Mouse (Mus musculus): ENCODE results near the gene Map2k4. TPM values are rescaled to one million over a fixed set of nuclear protein-coding genes. Genes with fewer than 3 reads are reported as not detected.

The Map2k4 gene
- polyA plus RNA-seq (2012; ENCODE audit: insufficient read depth, low replicate concordance) = 0.86 and 7.0 TPM in 2 replicates

DNA sequence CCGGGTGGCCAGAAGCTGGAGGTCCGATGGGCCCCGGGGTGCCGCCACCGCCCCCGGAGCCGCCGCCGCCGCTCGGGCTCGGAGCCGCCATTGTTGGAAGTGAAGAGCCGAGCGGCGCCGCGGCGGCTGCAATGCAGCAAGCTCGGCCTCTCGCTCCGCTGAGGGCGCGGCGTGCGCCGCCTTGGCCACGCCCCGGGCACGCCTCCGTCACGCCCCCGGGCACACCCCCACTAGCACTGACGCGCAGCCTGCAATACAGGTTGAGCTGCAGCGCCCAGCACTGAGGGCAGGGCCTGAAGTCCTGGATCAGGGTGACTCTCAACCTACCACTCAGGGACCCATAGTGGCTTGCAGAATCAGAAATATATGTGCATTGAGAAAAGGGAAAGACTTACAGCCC lies at the start of gene Map2k4:
TSS of gene Map2k4 (minus strand) at position 144 of the 400 bp plus-strand sequence.
- Histone ChIP-seq H3K4me1 (peaks cover 50% of the 10 kb centered on the region), H3K4me3 (replicated peaks) (peak within 1 kb of the TSS; percentile 94), H3K36me3 (replicated peaks; ENCODE audit: low read length) (peaks cover 5% of the 10 kb centered on the region), H3K27me3 (replicated peaks) (no peaks in the 10 kb centered on the region), H3K9me3 (no peaks in the 10 kb centered on the region)
- TF ChIP-seq GATA1 (IDR thresholded peaks at IDR 0.05; ENCODE audit: borderline replicate concordance, low read length) (no peak), FLI1 (IDR thresholded peaks at IDR 0.05; ENCODE audit: low read length) (no peak)

DNA sequence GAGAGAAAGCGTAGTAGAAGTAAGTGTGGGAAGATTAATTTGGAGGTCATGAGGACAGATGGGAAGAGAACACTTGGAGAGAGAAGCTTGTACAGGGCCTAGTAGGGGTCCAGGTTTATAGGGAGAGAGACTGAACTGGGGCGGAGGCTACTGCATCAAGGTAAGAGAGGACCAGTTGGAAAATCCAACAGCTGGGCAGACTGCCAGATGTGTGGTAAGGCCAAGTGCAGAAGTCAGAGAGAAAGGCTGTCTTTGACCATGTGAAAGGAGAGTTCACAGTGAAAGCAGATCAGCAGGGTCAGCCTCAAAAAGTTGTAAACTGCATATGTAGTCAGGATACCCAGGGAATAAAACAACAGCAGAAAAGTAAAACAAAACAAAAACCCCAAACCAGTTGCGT lies 36.5 kb upstream of the Map2k4 start:
- no peaks in the 10 kb centered on the region for H3K27me3 ChIP-seq (replicated peaks)
- H3K4me3 ChIP-seq (replicated peaks) = no peak overlapping the region
- TF ChIP-seq GATA1 (IDR thresholded peaks at IDR 0.05; ENCODE audit: borderline replicate concordance, low read length) = no peak
- TF ChIP-seq FLI1 (IDR thresholded peaks at IDR 0.05; ENCODE audit: low read length) = no peak
- 0 out of 2 replicates have a peak, but pooled peaks cover 3% of the 10 kb centered on the region for H3K4me1 ChIP-seq
- peaks cover 96% of the 10 kb centered on the region for H3K36me3 ChIP-seq (replicated peaks; ENCODE audit: low read length)
- H3K9me3 ChIP-seq = no peaks in the 10 kb centered on the region

DNA sequence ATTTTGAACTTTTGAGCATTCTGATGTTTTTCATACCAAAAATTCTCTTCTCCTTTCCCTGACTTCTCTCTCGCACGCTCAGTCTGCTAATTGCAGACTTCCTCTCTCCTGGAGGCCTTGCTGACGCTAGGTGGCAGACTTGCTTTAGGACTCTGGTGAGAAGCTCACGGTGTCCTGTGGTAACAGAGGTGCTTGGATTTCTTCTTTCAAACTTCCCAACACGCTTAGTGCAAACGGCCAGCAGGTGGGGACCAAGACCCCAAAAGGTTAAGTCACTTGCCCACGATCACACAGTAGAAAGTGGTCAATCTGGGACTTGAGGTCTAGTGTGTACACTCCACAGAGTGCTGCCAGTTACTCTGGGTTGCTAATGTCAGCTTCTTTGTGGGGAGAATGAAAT lies 32.8 kb upstream of the Map2k4 start:
- H3K9me3 ChIP-seq = no peaks in the 10 kb centered on the region
- TF ChIP-seq FLI1 (IDR thresholded peaks at IDR 0.05; ENCODE audit: low read length) (no peak), GATA1 (IDR thresholded peaks at IDR 0.05; ENCODE audit: borderline replicate concordance, low read length) (no peak)
- H3K27me3 ChIP-seq (replicated peaks) = no peaks in the 10 kb centered on the region
- H3K36me3 ChIP-seq (replicated peaks; ENCODE audit: low read length) = peaks cover 95% of the 10 kb centered on the region
- H3K4me3 ChIP-seq (replicated peaks) = no peak overlapping the region
- H3K4me1 ChIP-seq = peaks cover 12% of the 10 kb centered on the region

DNA sequence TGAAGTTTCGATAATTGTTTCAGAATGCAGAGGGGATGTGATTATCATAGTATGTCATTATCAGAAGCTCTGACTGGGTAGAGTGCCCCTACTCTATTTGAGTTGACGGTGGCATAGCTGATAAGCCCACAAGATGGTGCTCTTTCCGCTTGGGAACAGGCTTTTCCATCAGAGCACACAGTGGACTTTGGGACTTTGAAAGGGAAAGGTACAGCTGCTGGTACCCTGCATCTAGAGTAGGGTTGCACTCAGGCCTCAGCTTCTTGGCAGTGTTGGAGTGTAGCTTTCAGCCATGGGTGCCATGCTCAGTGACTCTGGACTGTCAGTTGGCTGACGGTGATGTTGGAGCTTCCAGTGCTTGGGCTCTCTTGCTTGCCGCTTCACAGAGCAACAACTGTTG lies 32.2 kb upstream of the Map2k4 start:
- TF ChIP-seq FLI1 (IDR thresholded peaks at IDR 0.05; ENCODE audit: low read length) = no peak
- no peak for TF ChIP-seq GATA1 (IDR thresholded peaks at IDR 0.05; ENCODE audit: borderline replicate concordance, low read length)
- Histone ChIP-seq H3K27me3 (replicated peaks) (no peaks in the 10 kb centered on the region), H3K36me3 (replicated peaks; ENCODE audit: low read length) (peaks cover 96% of the 10 kb centered on the region), H3K9me3 (no peaks in the 10 kb centered on the region), H3K4me3 (replicated peaks) (no peak overlapping the region), H3K4me1 (peaks cover 12% of the 10 kb centered on the region)

DNA sequence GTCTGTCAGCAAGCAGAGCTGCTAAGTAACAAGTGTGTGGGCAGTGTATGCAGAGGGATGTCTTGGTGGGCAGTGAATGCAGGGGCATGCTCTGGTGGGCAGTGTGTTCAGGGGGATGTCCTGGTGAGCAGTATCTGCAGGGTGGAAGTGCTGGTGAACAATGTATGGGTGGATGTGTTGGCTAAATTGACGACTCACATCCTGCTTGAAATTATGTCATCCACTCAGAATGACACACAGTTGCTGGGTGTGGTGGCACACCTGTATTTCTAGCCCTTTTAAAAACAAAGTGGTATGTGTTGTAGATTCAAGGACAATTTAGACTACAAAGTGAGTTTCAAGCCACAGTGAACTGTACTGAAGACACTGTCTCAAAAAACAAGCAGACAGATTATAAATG lies 30.1 kb upstream of the Map2k4 start:
- no peak for TF ChIP-seq FLI1 (IDR thresholded peaks at IDR 0.05; ENCODE audit: low read length)
- TF ChIP-seq GATA1 (IDR thresholded peaks at IDR 0.05; ENCODE audit: borderline replicate concordance, low read length) = no peak
- Histone ChIP-seq H3K4me1 (peaks cover 12% of the 10 kb centered on the region), H3K9me3 (no peaks in the 10 kb centered on the region), H3K36me3 (replicated peaks; ENCODE audit: low read length) (peaks cover 93% of the 10 kb centered on the region), H3K4me3 (replicated peaks) (peak overlapping the region; percentile 54), H3K27me3 (replicated peaks) (no peaks in the 10 kb centered on the region)

DNA sequence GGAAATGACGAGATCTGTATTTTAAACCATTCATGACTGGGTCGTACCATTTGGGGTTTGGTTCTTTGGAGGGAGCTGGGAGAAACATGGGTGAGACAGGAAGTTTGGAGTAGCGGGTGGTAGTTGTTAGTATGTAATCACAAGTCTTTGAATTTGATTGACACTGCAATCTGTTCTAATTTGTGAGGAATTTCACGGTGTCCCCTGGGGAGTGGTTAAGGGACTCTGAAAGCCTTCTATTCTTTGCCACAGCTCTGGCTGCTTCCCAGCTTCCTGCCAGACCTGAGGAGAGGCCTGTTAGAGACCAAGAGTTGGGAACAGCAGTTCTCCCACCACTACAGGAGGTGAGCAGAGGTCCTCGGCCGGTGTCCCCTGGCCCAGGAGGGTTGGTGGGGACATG lies 28.1 kb upstream of the Map2k4 start:
- Histone ChIP-seq H3K4me3 (replicated peaks) (no peak overlapping the region), H3K27me3 (replicated peaks) (no peaks in the 10 kb centered on the region), H3K36me3 (replicated peaks; ENCODE audit: low read length) (peaks cover 74% of the 10 kb centered on the region), H3K4me1 (peaks cover 28% of the 10 kb centered on the region), H3K9me3 (no peaks in the 10 kb centered on the region)
- TF ChIP-seq FLI1 (IDR thresholded peaks at IDR 0.05; ENCODE audit: low read length) = no peak
- TF ChIP-seq GATA1 (IDR thresholded peaks at IDR 0.05; ENCODE audit: borderline replicate concordance, low read length) = no peak

DNA sequence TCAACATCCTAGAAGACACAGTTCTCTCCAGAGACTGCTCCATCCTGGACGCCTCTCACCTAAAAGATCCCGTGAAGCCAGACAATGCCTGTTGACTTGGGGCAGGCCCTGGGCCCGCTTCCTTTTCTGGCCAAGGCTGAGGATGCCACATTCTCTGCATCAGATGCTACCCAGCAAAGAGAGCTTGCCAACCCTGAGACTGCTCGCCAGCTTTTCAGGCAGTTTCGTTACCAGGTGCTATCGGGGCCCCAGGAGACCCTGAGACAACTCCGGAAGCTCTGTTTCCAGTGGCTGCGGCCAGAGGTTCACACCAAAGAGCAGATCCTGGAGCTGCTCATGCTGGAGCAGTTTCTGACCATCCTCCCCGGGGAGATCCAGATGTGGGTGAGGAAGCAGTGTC lies 26.3 kb upstream of the Map2k4 start:
- TF ChIP-seq GATA1 (IDR thresholded peaks at IDR 0.05; ENCODE audit: borderline replicate concordance, low read length) (no peak), FLI1 (IDR thresholded peaks at IDR 0.05; ENCODE audit: low read length) (no peak)
- Histone ChIP-seq H3K4me1 (peaks cover 36% of the 10 kb centered on the region), H3K36me3 (replicated peaks; ENCODE audit: low read length) (peaks cover 56% of the 10 kb centered on the region), H3K4me3 (replicated peaks) (no peak overlapping the region), H3K9me3 (no peaks in the 10 kb centered on the region), H3K27me3 (replicated peaks) (no peaks in the 10 kb centered on the region)

DNA sequence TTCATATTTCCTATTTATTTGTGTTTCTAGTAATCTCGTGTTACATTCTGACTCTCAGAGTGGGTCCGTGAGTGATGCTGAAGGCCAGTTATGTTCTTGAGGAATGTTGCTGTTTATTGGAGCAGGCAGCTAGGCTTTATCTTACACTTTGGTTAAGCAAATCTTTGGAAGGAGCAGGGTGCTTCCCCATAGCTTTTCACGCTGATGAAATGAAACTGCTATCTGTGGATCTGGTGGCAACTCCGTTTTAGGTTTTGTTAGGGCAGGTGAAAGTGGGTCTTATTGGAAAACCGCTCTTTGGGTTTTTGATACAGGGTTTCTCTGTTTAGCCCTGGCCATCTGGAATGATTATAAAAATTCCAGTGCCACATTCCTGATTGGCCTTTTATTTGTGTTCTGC lies 24.0 kb upstream of the Map2k4 start:
- Histone ChIP-seq H3K4me1 (peaks cover 45% of the 10 kb centered on the region), H3K4me3 (replicated peaks) (no peak overlapping the region), H3K27me3 (replicated peaks) (no peaks in the 10 kb centered on the region), H3K9me3 (no peaks in the 10 kb centered on the region), H3K36me3 (replicated peaks; ENCODE audit: low read length) (peaks cover 34% of the 10 kb centered on the region)
- TF ChIP-seq GATA1 (IDR thresholded peaks at IDR 0.05; ENCODE audit: borderline replicate concordance, low read length) (no peak), FLI1 (IDR thresholded peaks at IDR 0.05; ENCODE audit: low read length) (no peak)

DNA sequence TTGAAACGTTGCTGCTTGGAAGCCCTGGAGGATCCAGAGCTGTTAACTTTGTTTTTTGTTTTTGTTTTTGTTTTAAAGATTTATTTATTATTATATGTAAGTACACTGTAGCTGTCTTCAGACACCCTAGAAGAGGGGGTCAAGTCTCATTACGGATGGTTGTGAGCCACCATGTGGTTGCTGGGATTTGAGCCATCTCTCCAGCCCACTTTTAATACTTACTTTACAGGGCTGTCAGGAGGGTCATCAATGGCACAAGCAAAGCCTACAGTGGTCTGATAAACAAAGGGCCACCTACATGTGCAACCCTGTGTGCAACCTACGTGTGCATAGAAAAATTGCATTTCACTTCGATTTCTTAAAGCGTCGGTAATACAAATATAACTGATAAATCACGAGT lies 19.5 kb upstream of the Map2k4 start:
- no peak for TF ChIP-seq FLI1 (IDR thresholded peaks at IDR 0.05; ENCODE audit: low read length)
- TF ChIP-seq GATA1 (IDR thresholded peaks at IDR 0.05; ENCODE audit: borderline replicate concordance, low read length) = no peak
- Histone ChIP-seq H3K27me3 (replicated peaks) (no peaks in the 10 kb centered on the region), H3K4me1 (peaks cover 49% of the 10 kb centered on the region), H3K9me3 (no peaks in the 10 kb centered on the region), H3K36me3 (replicated peaks; ENCODE audit: low read length) (no peaks in the 10 kb centered on the region), H3K4me3 (replicated peaks) (peak overlapping the region; percentile 92)

DNA sequence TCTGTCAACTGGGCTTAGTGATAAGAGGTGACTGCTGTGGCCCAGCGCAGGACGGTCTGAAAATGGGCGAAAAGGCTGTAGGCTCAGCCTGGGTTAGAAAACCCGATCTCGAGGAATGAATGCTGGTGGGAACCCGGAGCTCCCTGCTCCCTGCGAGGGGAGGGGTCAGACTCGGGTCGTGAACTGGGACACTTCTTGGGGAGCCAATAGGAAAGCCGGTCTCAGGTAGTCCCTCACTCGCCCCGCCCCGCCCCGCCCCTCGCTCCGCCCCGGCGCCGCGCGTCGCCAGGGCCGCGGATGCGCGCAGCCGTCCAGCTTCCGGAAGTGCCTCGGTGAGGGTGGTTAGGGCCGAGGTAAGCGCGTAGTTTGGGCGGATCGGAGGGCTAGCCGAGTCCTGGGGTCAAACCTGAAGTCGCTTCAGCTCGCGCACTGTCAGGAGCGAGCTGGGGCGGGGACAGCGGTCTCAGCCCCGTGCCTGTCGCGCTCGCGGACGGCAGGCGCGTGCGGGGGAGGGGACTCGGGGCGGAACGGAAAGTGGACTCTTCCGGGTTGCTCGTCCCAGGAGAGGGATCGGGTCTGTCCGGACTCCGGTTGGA lies 18.9 kb upstream of the Map2k4 start, which contains the start of gene Zkscan6:
TSS of gene Zkscan6 (plus strand) at position 267 of the 596 bp plus-strand sequence.
- Histone ChIP-seq H3K4me3 (replicated peaks) (peak within 1 kb of the TSS; percentile 92), H3K27me3 (replicated peaks) (no peaks in the 10 kb centered on the region), H3K36me3 (replicated peaks; ENCODE audit: low read length) (no peaks in the 10 kb centered on the region), H3K4me1 (peaks cover 43% of the 10 kb centered on the region), H3K9me3 (no peaks in the 10 kb centered on the region)
- TF ChIP-seq GATA1 (IDR thresholded peaks at IDR 0.05; ENCODE audit: borderline replicate concordance, low read length) (no peak), FLI1 (IDR thresholded peaks at IDR 0.05; ENCODE audit: low read length) (no peak)

All from megakaryocyte, embryonic 14.5 days (primary cell).